Mouse (Mus musculus) lung, postnatal 0 days (tissue): ENCODE results near the gene Kif2a. TPM values are rescaled to one million over a fixed set of nuclear protein-coding genes. Genes with fewer than 3 reads are reported as not detected.
A peak's percentile ranks its signal among the peaks of the same experiment; 100 is the strongest.

Experiments
- ATAC-seq: fragments of 200-750 bp; cut with Nextera tagmentation; 2 replicates; pipeline ENCODE4 v1.8.0; 2017; ENCODE audit warnings: moderate library complexity
- DNase-seq: peaks from one replicate; pipeline ENCODE4 v3.0.0-alpha.2; 2016; ENCODE audit warnings: low spot score
- H3K27ac ChIP-seq: fragments of 300-500 bp; sonication (generic); 2 replicates; pipeline ENCODE4 v1.5.1; 2014; ENCODE audit warnings: antibody characterized with exemption, mild to moderate bottlenecking, low read length, mixed read lengths
- H3K27me3 ChIP-seq: fragments of 300-500 bp; sonication (generic); replicated peaks from 2 replicates; pipeline ENCODE4 v1.6.1; 2014; ENCODE audit warnings: low read length, mixed read lengths; ENCODE audit not compliant: insufficient read depth
- H3K36me3 ChIP-seq: fragments of 300-500 bp; sonication (generic); 2 replicates; pipeline ENCODE4 v1.6.1; 2014; ENCODE audit warnings: low read length, mixed read lengths; ENCODE audit not compliant: insufficient read depth
- H3K4me1 ChIP-seq: fragments of 300-500 bp; sonication (generic); 2 replicates; pipeline ENCODE4 v1.6.1; 2014; ENCODE audit warnings: antibody characterized with exemption, low read depth, low read length, mixed read lengths; ENCODE audit not compliant: insufficient read depth
- H3K4me2 ChIP-seq: fragments of 300-500 bp; sonication (generic); replicated peaks from 2 replicates; pipeline ENCODE4 v1.6.1; 2014; ENCODE audit warnings: low read depth, mild to moderate bottlenecking, low read length, moderate library complexity, mixed read lengths
- H3K4me3 ChIP-seq: fragments of 300-500 bp; sonication (generic); 2 replicates; pipeline ENCODE4 v1.5.1; 2014; ENCODE audit warnings: low read depth, low read length
- H3K9ac ChIP-seq: fragments of 300-500 bp; sonication (generic); replicated peaks from 2 replicates; pipeline ENCODE4 v1.6.1; 2014; ENCODE audit warnings: low read depth, mild to moderate bottlenecking
- H3K9me3 ChIP-seq: fragments of 300-500 bp; sonication (generic); 2 replicates; pipeline ENCODE4 v1.6.1; 2016; ENCODE audit warnings: low read length, mixed read lengths
- CTCF ChIP-seq: IDR thresholded peaks from 2 replicates; pipeline ENCODE4 v1.5.1; 2016; ENCODE audit warnings: antibody characterized with exemption, mild to moderate bottlenecking
- EP300 ChIP-seq: IDR thresholded peaks from 2 replicates; pipeline ENCODE4 v1.6.1; 2016; ENCODE audit warnings: antibody characterized with exemption, mild to moderate bottlenecking, control low read depth
- WGBS: fragments of 180-500 bp; shearing (Covaris S2); extraction: QIAGEN DNeasy Blood & Tissue Kit; methylation state at CpG from one replicate; pipeline ENCODE4 v1.1.7; 2014; 5-methylcytosine and 5-hydroxymethylcytosine counted together
- polyA plus RNA-seq: library from polyadenylated mRNA; unstranded; fragments of >200 nt; fragmentation: Nextera tagmentation; extraction: Ambion mirVana; gene quantifications from 2 replicates; pipeline ENCODE4 v1.2.1, GENCODE M21; 2015

Kif2a gene
- 19.6 and 20.7 TPM in 2 replicates for polyA plus RNA-seq

GRCm38 (mm10) chr13:107021461-107022265 is at the start of gene Kif2a:
Kif2a (minus strand) TSS chr13:107022126.
- H3K4me3 ChIP-seq = peak within 1 kb of the TSS; percentile 76
- no peaks in the 10 kb centered on the region for H3K27me3 ChIP-seq
- no peaks in the 10 kb centered on the region for H3K4me1 ChIP-seq
- DNase-seq (peak; percentile 64), ATAC-seq (peak; percentile 71)
- H3K9ac ChIP-seq = peak within 1 kb of the TSS; percentile 76
- peak within 1 kb of the TSS; percentile 75 for H3K4me2 ChIP-seq
- H3K36me3 ChIP-seq = no peaks in the 10 kb centered on the region
- no peak for TF ChIP-seq EP300
- peak; percentile 22 for TF ChIP-seq CTCF
- under 1% methylated on average over 37 of the region's 87 CpGs for WGBS
- H3K27ac ChIP-seq = peak within 1 kb of the TSS; percentile 90
- no peaks in the 10 kb centered on the region for H3K9me3 ChIP-seq

- 94% methylated on average over 1 of the region's 1 CpGs for WGBS
- ATAC-seq = no peak
These were observed 47.1 kb upstream of the Kif2a start for GRCm38 (mm10) chr13:107069061-107069460.

GRCm38 (mm10) chr13:107065098-107065855 is 43.4 kb upstream of the Kif2a start:
- Histone ChIP-seq H3K36me3 (no peaks in the 10 kb centered on the region), H3K4me2 (no peak overlapping the region), H3K4me1 (no peaks in the 10 kb centered on the region), H3K9me3 (no peaks in the 10 kb centered on the region), H3K27me3 (no peaks in the 10 kb centered on the region), H3K4me3 (no peak overlapping the region), H3K27ac (no peak overlapping the region), H3K9ac (no peak overlapping the region)
- WGBS = 63% methylated on average over 10 of the region's 10 CpGs
- TF ChIP-seq CTCF (no peak), EP300 (no peak)
- DNase-seq (peak; percentile 6), ATAC-seq (no peak)

More at GRCm38 (mm10) chr13:107069061-107069460, 47.1 kb upstream of the Kif2a start:
- no peak overlapping the region for H3K27ac ChIP-seq
- no peaks in the 10 kb centered on the region for H3K9me3 ChIP-seq
- no peaks in the 10 kb centered on the region for H3K36me3 ChIP-seq
- DNase-seq = no peak
- H3K4me1 ChIP-seq = no peaks in the 10 kb centered on the region
- H3K4me2 ChIP-seq = no peak overlapping the region
- H3K4me3 ChIP-seq = no peak overlapping the region
- H3K27me3 ChIP-seq = no peaks in the 10 kb centered on the region
- H3K9ac ChIP-seq = no peak overlapping the region
- TF ChIP-seq EP300 (no peak), CTCF (no peak)

- H3K4me1 ChIP-seq = no peaks in the 10 kb centered on the region
- no peaks in the 10 kb centered on the region for H3K36me3 ChIP-seq
- no peak overlapping the region for H3K27ac ChIP-seq
- 71% methylated on average over 2 of the region's 2 CpGs for WGBS
- no peak overlapping the region for H3K4me3 ChIP-seq
- H3K9ac ChIP-seq = no peak overlapping the region
- TF ChIP-seq CTCF (no peak), EP300 (no peak)
- ATAC-seq (no peak), DNase-seq (no peak)
- no peak overlapping the region for H3K4me2 ChIP-seq
- H3K27me3 ChIP-seq = no peaks in the 10 kb centered on the region
- no peaks in the 10 kb centered on the region for H3K9me3 ChIP-seq
These were observed 42.3 kb upstream of the Kif2a start for GRCm38 (mm10) chr13:107064263-107064662.

GRCm38 (mm10) chr13:107063115-107063807 is 41.3 kb upstream of the Kif2a start:
- H3K27ac ChIP-seq = no peak overlapping the region

GRCm38 (mm10) chr13:107060098-107060497 is 38.2 kb upstream of the Kif2a start:
- Histone ChIP-seq H3K27ac (no peak overlapping the region), H3K36me3 (no peaks in the 10 kb centered on the region), H3K4me1 (no peaks in the 10 kb centered on the region), H3K9me3 (no peaks in the 10 kb centered on the region), H3K4me2 (no peak overlapping the region), H3K9ac (no peak overlapping the region), H3K4me3 (no peak overlapping the region), H3K27me3 (no peaks in the 10 kb centered on the region)
- DNase-seq (no peak), ATAC-seq (no peak)
- 78% methylated on average over 7 of the region's 7 CpGs for whole genome bisulfite sequencing
- TF ChIP-seq CTCF (no peak), EP300 (no peak)

More at GRCm38 (mm10) chr13:107063115-107063807, 41.3 kb upstream of the Kif2a start:
- Histone ChIP-seq H3K9me3 (no peaks in the 10 kb centered on the region), H3K4me1 (no peaks in the 10 kb centered on the region), H3K27me3 (no peaks in the 10 kb centered on the region), H3K4me3 (no peak overlapping the region), H3K9ac (no peak overlapping the region), H3K4me2 (no peak overlapping the region), H3K36me3 (no peaks in the 10 kb centered on the region)
- TF ChIP-seq EP300 (no peak), CTCF (no peak)
- DNase-seq (no peak), ATAC-seq (peak; percentile 41)
- 41% methylated on average over 7 of the region's 7 CpGs for WGBS
